Mouse (Mus musculus): ENCODE data around the gene Wsb2. TPM values are rescaled to one million over a fixed set of nuclear protein-coding genes. Genes with fewer than 3 reads are reported as not detected.

Gene Wsb2
- total RNA-seq, 2 experiments from 2014 or later = 23.1 to 87.8 TPM

Other genes starting within 250 kb of the Wsb2 start
- 47.7 and 59.1 TPM in 2 replicates for gene Suds3, start 241.2 kb upstream of the Wsb2 start, total RNA-seq (2014; fragmentation: Nextera tagmentation)
- 106 and 110 TPM in 2 replicates for gene Suds3, start 241.2 kb upstream of the Wsb2 start, total RNA-seq (2017)
- gene Taok3, start 237.2 kb upstream of the Wsb2 start, total RNA-seq (2014; fragmentation: Nextera tagmentation) = 92.8 and 105 TPM in 2 replicates
- gene Taok3, start 237.2 kb upstream of the Wsb2 start, total RNA-seq (2017) = 79.4 and 88.0 TPM in 2 replicates
- gene Pebp1, start 69.7 kb upstream of the Wsb2 start, total RNA-seq (2014; fragmentation: Nextera tagmentation) = 394 and 495 TPM in 2 replicates
- 135 and 142 TPM in 2 replicates for gene Pebp1, start 69.7 kb upstream of the Wsb2 start, total RNA-seq (2017)
- gene Vsig10, start 38.2 kb upstream of the Wsb2 start, total RNA-seq (2014; fragmentation: Nextera tagmentation) = 1.6 and 2.5 TPM in 2 replicates
- gene Vsig10, start 38.2 kb upstream of the Wsb2 start, total RNA-seq (2017) = 1.4 and 2.2 TPM in 2 replicates
- 65.5 and 93.1 TPM in 2 replicates for gene Rfc5, start 31.7 kb downstream of the Wsb2 start, total RNA-seq (2014; fragmentation: Nextera tagmentation)
- 50.7 and 58.1 TPM in 2 replicates for gene Rfc5, start 31.7 kb downstream of the Wsb2 start, total RNA-seq (2017)
- 0.25 TPM in 1 of 2 replicates, not detected in the other for gene Ksr2, start 56.7 kb downstream of the Wsb2 start, total RNA-seq (2014; fragmentation: Nextera tagmentation)
- not detected in 2 replicates for gene Ksr2, start 56.7 kb downstream of the Wsb2 start, total RNA-seq (2017)

All from megakaryocyte-erythroid progenitor cell, adult 5-6 weeks (primary cell).